Mouse (Mus musculus) stomach, embryonic 14.5 days (tissue): ENCODE data around the gene Hhat. TPM values are rescaled to one million over a fixed set of nuclear protein-coding genes. Genes with fewer than 3 reads are reported as not detected.

Experiments used
- ATAC-seq: fragments of 200-750 bp; cut with Nextera tagmentation; 2 replicates; pipeline ENCODE4 v1.8.0; 2017; ENCODE audit warnings: low read depth, moderate TSS enrichment; ENCODE audit not compliant: insufficient number of reproducible peaks, insufficient read depth, low FRiP score
- H3K27ac ChIP-seq: fragments of 300-500 bp; sonication (generic); 2 replicates; pipeline ENCODE4 v1.5.1; 2014; ENCODE audit warnings: mild to moderate bottlenecking, low read length, moderate library complexity, mixed read lengths
- H3K27me3 ChIP-seq: fragments of 300-500 bp; sonication (generic); 2 replicates; pipeline ENCODE4 v1.6.1; 2014; ENCODE audit warnings: low read length, control low read depth, mixed read lengths; ENCODE audit not compliant: control insufficient read depth, insufficient read depth
- H3K36me3 ChIP-seq: fragments of 300-500 bp; sonication (generic); 2 replicates; pipeline ENCODE4 v1.6.1; 2014; ENCODE audit warnings: mild to moderate bottlenecking, control low read depth, low read length, moderate library complexity, mixed read lengths; ENCODE audit not compliant: control insufficient read depth, insufficient read depth
- H3K4me1 ChIP-seq: fragments of 300-500 bp; sonication (generic); 2 replicates; pipeline ENCODE4 v1.6.1; 2014; ENCODE audit warnings: low read length, control low read depth, mixed read lengths; ENCODE audit not compliant: control insufficient read depth, insufficient read depth
- H3K4me2 ChIP-seq: fragments of 300-500 bp; sonication (generic); replicated peaks from 2 replicates; pipeline ENCODE4 v1.6.1; 2014; ENCODE audit warnings: low read depth, low read length, control low read depth
- H3K4me3 ChIP-seq: fragments of 300-500 bp; sonication (generic); 2 replicates; pipeline ENCODE4 v1.5.1; 2014; ENCODE audit warnings: low read depth, low read length, control low read depth
- H3K9ac ChIP-seq: fragments of 300-500 bp; sonication (generic); replicated peaks from 2 replicates; pipeline ENCODE4 v1.6.1; 2014; ENCODE audit warnings: low read depth, mild to moderate bottlenecking, control low read depth, low read length, moderate library complexity, mixed read lengths
- H3K9me3 ChIP-seq: fragments of 300-500 bp; sonication (generic); 2 replicates; pipeline ENCODE4 v1.6.1; 2016; ENCODE audit warnings: low read depth, low read length, control low read depth; ENCODE audit not compliant: control insufficient read depth
- WGBS: fragments of 180-500 bp; shearing (Covaris S2); extraction: QIAGEN DNeasy Blood & Tissue Kit; methylation state at CpG from one replicate; pipeline ENCODE4 v1.1.7; 2014; 5-methylcytosine and 5-hydroxymethylcytosine counted together
- polyA plus RNA-seq: library from polyadenylated mRNA; unstranded; fragments of >200 nt; fragmentation: Nextera tagmentation; extraction: Ambion mirVana; gene quantifications from 2 replicates; pipeline ENCODE4 v1.2.1, GENCODE M21; 2014

Hhat gene
- polyA plus RNA-seq, 1 experiment from 2014 or later = 14.2 TPM

GRCm38 (mm10) chr1:192799165-192799991, 28.4 kb upstream of the Hhat start:
- no peak overlapping the region for H3K4me3 ChIP-seq
- H3K27ac ChIP-seq = peak overlapping the region; percentile 77
- H3K9ac ChIP-seq = no peak overlapping the region
- H3K36me3 ChIP-seq = no peaks in the 10 kb centered on the region
- ATAC-seq = no peak
- no peaks in the 10 kb centered on the region for H3K27me3 ChIP-seq
- peaks cover 5% of the 10 kb centered on the region; the same call in 1 of the 2 replicates for H3K9me3 ChIP-seq
- 36% methylated on average over 10 of the region's 10 CpGs for WGBS
- H3K4me2 ChIP-seq = no peak overlapping the region
- H3K4me1 ChIP-seq = peaks cover 30% of the 10 kb centered on the region

GRCm38 (mm10) chr1:192798212-192799164, 27.5 kb upstream of the Hhat start:
- Histone ChIP-seq H3K36me3 (no peaks in the 10 kb centered on the region), H3K4me2 (no peak overlapping the region), H3K4me1 (peaks cover 30% of the 10 kb centered on the region), H3K27me3 (no peaks in the 10 kb centered on the region), H3K4me3 (no peak overlapping the region), H3K27ac (peak overlapping the region; percentile 77), H3K9ac (no peak overlapping the region), H3K9me3 (peaks cover 5% of the 10 kb centered on the region; the same call in 1 of the 2 replicates)
- peak; percentile 48; the same call in 1 of the 2 replicates for ATAC-seq
- 58% methylated on average over 16 of the region's 16 CpGs for WGBS

DNA sequence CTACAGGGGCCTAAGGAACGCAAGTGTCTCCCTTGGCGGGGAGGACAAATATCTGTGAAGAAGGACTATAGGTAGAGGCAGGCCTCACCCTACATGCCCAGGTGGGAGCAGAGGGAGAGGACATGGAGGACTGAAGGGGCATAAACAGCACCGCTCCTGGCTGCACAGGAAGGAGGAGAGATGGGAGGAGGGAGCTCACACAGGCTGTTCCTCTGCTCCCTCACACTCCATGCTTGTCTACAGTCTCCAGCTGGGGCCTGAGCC, 25.9 kb upstream of the Hhat start:
- peaks cover 5% of the 10 kb centered on the region; the same call in 1 of the 2 replicates for H3K9me3 ChIP-seq
- peak overlapping the region; percentile 48; the same call in 1 of the 2 replicates for H3K27ac ChIP-seq
- H3K9ac ChIP-seq = no peak overlapping the region
- H3K4me2 ChIP-seq = no peak overlapping the region
- peaks cover 37% of the 10 kb centered on the region for H3K4me1 ChIP-seq
- H3K4me3 ChIP-seq = no peak overlapping the region
- H3K27me3 ChIP-seq = no peaks in the 10 kb centered on the region
- 0 out of 2 replicates have a peak, but pooled peaks have one; percentile 14 for ATAC-seq
- 55% methylated on average over 3 of the region's 3 CpGs for WGBS
- no peaks in the 10 kb centered on the region for H3K36me3 ChIP-seq

GRCm38 (mm10) chr1:192796201-192797010, 25.4 kb upstream of the Hhat start:
- Histone ChIP-seq H3K4me2 (peak overlapping the region; percentile 22; the same call in 1 of the 2 replicates), H3K4me3 (no peak overlapping the region), H3K27me3 (no peaks in the 10 kb centered on the region), H3K9me3 (peaks cover 5% of the 10 kb centered on the region; the same call in 1 of the 2 replicates), H3K36me3 (no peaks in the 10 kb centered on the region), H3K27ac (peak overlapping the region; percentile 69), H3K9ac (no peak overlapping the region), H3K4me1 (peaks cover 43% of the 10 kb centered on the region)
- ATAC-seq = 0 out of 2 replicates have a peak, but pooled peaks have one; percentile 5
- WGBS = 10% methylated on average over 16 of the region's 21 CpGs

- peaks cover 46% of the 10 kb centered on the region for H3K4me1 ChIP-seq
- H3K9me3 ChIP-seq = peaks cover 5% of the 10 kb centered on the region; the same call in 1 of the 2 replicates
- no peak overlapping the region for H3K4me2 ChIP-seq
- H3K4me3 ChIP-seq = no peak overlapping the region
- no peak overlapping the region for H3K9ac ChIP-seq
- ATAC-seq = no peak
- 63% methylated on average over 9 of the region's 9 CpGs for WGBS
- H3K36me3 ChIP-seq = no peaks in the 10 kb centered on the region
- H3K27ac ChIP-seq = no peak overlapping the region
- H3K27me3 ChIP-seq = no peaks in the 10 kb centered on the region
These were observed 24.1 kb upstream of the Hhat start for GRCm38 (mm10) chr1:192794957-192795745.

GRCm38 (mm10) chr1:192791897-192792361, 20.9 kb upstream of the Hhat start:
- 6% methylated on average over 7 of the region's 7 CpGs for WGBS
- Histone ChIP-seq H3K9ac (no peak overlapping the region), H3K9me3 (peaks cover 5% of the 10 kb centered on the region; the same call in 1 of the 2 replicates), H3K4me3 (no peak overlapping the region), H3K27ac (peak overlapping the region; percentile 79; the same call in 1 of the 2 replicates), H3K4me1 (peaks cover 35% of the 10 kb centered on the region), H3K27me3 (no peaks in the 10 kb centered on the region), H3K4me2 (no peak overlapping the region), H3K36me3 (no peaks in the 10 kb centered on the region)
- ATAC-seq = 0 out of 2 replicates have a peak, but pooled peaks have one; percentile 30

- WGBS = 86% methylated on average over 4 of the region's 4 CpGs
- Histone ChIP-seq H3K9ac (no peak overlapping the region), H3K27me3 (no peaks in the 10 kb centered on the region), H3K4me3 (no peak overlapping the region), H3K4me1 (peaks cover 29% of the 10 kb centered on the region), H3K36me3 (no peaks in the 10 kb centered on the region), H3K4me2 (no peak overlapping the region), H3K9me3 (peaks cover 5% of the 10 kb centered on the region; the same call in 1 of the 2 replicates), H3K27ac (peak overlapping the region; percentile 83)
- no peak for ATAC-seq
These were observed 19.4 kb upstream of the Hhat start for GRCm38 (mm10) chr1:192790442-192790841.
